Mouse (Mus musculus): Measurements from ENCODE around the gene Hibch. TPM values are rescaled to one million over a fixed set of nuclear protein-coding genes. Genes with fewer than 3 reads are reported as not detected.
"Not testable (repeated sequence)": the region's sequence is repeated elsewhere in the genome, so short reads cannot be mapped to it uniquely, and the experiment has no call there.

Gene Hibch
- 23.4 and 28.6 TPM in 2 replicates for polyA plus RNA-seq (2012; rRNA removed)

GRCm38 (mm10) chr1:52844782-52845665 is at the start of gene Hibch:
Gene Hibch (plus strand): TSS chr1:52844929.
- peak; percentile 86 for DNase-seq (ENCODE audit: low spot score)

- no peak for DNase-seq (ENCODE audit: low spot score)
Observed at GRCm38 (mm10) chr1:52795927-52796326, 48.8 kb upstream of the Hibch start.

DNA sequence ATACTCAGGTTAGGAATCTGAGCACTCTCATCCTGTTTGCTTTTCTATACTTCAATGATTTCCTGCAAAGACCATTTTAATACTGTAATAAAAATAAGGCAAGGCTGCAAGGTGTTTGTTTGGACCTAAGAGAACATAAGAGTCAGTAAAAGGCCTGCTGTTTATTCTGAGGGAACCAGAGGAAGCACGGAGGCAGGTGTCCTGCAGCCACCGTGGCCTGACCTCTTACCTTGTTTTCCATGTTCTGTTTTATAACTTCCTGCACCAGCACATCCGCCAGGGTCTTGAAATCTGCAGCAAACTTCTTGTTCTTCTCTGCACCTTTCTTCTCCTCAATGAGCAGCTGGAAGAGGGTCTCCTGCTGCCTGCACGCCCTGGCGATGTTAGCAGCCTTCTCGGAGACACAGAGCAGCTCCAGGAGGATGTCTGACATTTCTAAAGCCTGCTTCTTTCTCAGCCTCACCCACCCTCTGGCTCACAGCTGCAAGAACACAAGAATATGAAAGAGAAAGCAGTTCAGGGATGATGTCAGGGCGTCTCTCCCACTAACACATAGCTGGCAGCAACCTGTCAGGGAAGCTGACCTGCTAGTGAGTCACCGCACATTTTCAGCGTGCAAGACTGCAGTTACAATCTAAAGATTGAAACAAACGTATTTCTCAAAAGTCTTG is 45.5 kb upstream of the Hibch start:
- DNase-seq (ENCODE audit: low spot score) = no peak

DNA sequence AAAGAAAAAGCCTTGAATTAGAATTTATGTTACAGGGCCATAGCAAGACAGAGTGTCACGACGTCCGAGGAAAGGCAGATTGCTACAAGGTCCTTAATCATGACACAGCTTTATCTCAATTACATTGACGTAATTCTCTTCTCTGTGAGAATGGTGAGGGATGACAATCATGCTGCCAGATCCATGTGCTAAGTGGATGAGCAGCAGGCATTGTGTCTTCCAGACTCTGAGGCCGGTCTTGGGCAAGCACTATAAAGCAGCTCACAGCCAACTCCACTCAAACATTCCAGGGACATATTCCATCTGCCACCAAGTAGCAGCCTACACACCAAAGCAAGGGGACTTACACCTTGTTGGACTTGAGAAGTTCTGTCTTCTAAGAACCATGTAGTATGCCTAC is 45.0 kb upstream of the Hibch start:
- no peak for DNase-seq (ENCODE audit: low spot score)

GRCm38 (mm10) chr1:52800340-52800740 is 44.4 kb upstream of the Hibch start:
- no peak for DNase-seq (ENCODE audit: low spot score)

DNA sequence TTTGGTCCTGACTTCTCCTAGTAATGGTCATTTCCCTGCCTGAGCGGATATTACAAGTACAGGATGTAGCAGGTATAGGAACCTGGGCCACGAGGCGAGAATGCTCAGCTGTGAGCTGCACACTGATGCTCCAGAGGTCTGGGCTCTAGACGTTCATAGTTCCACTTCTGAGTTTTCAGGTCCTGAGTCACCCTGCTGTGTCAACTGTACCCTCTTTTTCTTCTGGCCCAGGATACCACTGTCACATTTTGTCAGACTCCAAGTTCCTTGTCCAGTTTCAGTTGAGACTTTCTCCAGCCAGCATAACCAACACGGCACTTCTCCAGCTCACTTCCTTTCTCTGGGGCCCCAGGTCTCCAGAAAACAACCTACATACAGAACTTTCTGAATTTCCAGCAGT is 43.1 kb upstream of the Hibch start:
- DNase-seq (ENCODE audit: low spot score) = no peak

DNA sequence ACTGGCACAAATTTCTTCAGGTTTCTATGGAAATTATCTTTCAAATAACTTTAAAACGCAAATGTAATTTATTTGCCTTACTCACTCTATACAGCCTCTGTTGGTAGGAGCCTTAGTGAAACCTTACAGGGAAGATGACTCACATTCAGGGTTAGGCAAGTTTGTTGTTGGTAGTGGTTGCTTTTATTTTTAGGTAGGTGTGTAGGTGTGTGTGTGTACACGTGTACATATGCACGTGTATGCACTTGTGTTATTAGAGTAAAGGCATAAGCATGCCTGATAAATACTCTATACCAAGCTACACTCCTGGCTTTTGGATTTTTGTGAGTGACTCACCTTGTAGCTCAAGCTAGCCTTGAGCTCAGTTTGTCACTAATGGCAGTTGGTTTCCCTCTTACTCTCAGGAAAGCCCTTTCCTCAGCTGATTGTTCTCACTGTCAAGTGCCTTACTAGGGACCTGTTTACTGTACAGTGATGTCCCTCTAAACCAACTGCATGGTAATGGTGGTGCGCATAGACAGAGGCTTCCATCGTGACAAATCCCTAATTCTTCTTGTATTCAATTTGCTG is 42.2 kb upstream of the Hibch start:
- DNase-seq (ENCODE audit: low spot score) = no peak

GRCm38 (mm10) chr1:52805041-52805440 is 39.7 kb upstream of the Hibch start:
- DNase-seq (ENCODE audit: low spot score) = no peak

DNA sequence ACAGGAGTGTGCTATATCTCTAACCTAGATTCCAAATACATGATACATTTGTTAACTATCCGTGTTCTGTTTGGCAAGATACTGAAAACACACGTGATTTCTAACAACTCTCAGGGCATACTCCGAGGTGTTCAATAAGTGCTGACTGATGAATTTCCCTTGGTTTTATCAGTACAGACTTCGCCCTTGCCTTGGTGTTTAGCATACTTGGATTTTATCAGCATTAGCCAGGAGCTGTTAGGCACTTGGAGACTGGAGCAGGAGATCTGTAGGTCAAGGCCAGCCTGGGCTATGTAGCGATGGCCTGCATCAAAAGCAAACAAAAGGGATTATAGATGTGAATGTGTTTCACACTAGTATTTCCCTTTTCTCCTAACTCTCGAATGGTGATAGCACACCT is 36.3 kb upstream of the Hibch start:
- DNase-seq (ENCODE audit: low spot score) = no peak

DNA sequence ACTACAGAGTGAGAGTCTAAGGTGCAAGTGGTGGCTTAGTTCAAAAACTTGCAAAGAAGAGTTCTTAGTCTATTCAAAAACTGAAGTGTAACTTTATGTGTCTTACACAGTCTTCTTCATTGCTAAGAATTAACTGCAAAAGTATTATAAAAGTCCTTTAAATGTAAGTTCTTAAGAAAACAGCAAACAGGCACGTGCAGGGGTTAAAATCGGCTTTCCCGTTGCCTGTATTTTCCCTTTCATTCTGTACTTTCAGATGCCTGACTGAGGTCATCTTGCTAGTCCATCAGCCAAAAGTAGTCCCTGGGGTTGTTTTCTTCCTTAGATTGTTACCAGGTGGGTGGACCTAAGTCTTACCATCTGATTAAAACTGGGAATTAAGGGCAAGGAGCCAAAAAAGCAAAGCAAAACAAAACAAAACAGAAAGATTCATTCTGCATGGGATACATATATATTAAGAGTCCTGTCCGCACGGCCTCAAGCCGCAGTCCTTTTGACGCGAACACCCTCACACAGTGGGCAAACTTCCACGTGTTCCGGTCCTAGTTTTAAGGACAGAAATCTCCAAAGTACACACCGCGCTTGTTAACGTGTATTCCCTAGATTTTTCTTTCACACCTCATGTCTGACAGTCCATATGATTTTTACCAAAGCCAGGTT is 28.4 kb upstream of the Hibch start:
- no peak for DNase-seq (ENCODE audit: low spot score)

DNA sequence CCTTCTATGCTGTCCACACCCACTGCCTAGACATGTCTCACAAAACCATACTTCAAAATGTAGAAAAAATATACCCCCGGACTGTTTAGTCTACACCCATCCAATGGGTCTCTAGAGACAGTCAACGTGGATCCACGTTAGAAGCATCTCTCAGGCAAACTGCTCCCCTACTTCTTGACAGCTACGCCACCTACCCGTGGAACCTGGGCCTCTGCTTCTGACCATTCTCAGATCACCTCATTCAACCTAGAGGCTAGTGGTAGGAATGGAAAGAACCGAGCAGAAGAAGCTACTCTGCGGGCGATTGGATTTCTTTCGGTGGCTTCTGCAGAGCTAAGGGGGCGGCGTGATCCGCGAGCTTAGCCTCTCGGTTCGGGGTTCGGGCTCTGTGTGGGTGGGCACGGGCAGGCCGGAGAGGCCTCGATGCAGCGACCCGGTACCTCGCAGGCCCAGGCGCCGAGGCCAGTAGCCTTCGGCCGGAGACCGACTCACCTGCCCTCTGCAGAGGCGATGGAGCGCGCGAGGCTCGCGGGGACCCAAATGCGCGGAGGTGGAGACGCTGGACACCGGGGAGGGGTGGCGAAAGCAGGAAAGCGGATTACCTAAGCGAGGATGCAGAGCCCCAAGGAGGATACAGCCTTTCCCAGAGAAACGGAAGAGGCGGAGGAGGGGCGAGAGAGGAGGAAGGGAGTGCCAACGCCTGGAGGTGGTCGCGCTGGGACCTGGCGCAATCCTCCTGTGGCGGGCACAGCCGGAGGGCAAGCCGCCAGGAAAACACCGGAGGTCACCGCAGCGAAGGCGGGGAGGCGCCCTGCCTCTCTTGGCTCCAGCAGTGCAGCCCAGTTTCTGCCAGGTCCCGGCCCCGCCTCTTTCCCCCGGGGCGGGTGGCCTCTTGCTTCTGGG is 27.6 kb upstream of the Hibch start, which contains the start of gene Inpp1:
Inpp1 (minus strand) TSS at position 779 of the 903 bp plus-strand sequence.
- DNase-seq (ENCODE audit: low spot score) = peak; percentile 72

- no peak for DNase-seq (ENCODE audit: low spot score)
Observed at GRCm38 (mm10) chr1:52817813-52818147, 26.9 kb upstream of the Hibch start.

DNA sequence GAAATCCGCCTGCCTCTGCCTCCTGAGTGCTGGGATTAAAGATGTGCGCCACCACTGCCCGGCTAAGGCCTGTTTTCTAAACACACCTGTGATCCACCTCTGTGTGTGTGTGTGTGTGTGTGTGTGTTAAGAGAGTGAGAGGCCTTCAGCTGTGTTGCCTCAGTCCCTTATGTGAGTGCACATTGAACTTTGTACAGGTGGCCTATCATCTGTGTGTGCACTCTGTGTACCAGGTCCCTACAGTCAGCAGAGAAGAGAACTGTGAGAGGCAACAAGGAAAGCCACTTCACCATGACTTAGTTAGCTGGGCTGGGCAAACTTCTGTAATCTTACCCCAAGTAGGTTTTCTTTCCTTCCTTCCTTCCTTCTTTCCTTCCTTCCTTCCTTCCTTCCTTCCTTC is 5.6 kb upstream of the Hibch start:
- no peak for DNase-seq (ENCODE audit: low spot score)

DNA sequence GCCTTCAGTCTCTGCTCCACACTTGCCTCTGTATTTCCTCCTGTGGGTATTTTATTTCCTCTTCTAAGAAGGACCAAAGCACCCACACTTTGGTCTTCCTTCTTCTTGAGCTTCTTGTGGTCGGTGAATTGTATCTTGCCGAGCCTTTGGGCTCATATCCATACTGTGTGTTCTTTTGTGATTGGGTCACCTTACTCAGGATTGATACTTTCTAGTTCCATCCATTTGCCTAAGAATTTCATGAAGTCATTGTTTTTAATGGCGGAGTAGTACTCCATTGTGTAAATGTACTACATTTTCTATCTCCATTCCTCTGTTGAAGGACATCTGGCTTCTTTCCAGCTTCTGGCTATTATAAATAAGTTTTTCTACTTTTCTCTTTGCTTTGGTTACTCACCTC is 375 bp upstream of the Hibch start:
- no peak for DNase-seq (ENCODE audit: low spot score)

DNA sequence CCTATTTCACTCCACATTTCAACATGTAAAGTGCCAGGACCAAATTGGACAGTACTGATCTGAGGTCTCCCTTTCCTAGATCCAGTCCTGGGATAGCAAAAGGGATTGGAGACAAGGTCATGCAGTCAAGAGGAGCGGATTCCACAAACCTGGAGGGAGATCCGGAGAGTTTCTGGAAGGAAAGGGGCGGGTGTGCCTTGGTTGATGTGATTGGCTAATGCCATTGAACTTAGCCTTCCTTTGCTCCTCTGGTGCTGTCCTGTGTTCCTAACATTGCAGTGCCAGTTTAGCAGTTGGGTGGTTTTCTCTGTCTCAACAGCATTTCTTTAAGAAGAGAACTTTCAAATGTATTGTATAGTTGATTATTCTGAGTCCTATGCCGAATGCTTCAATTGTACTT is 1.8 kb downstream of the Hibch start:
- DNase-seq (ENCODE audit: low spot score) = no peak

GRCm38 (mm10) chr1:52849422-52849821 is 4.7 kb downstream of the Hibch start:
- DNase-seq (ENCODE audit: low spot score) = no peak

- DNase-seq (ENCODE audit: low spot score) = not testable (repeated sequence)
Observed at GRCm38 (mm10) chr1:52854029-52854428, 9.3 kb downstream of the Hibch start.

GRCm38 (mm10) chr1:52855904-52856601 is 11.3 kb downstream of the Hibch start:
- no peak for DNase-seq (ENCODE audit: low spot score)

- no peak for DNase-seq (ENCODE audit: low spot score)
Observed at GRCm38 (mm10) chr1:52864220-52864619, 19.5 kb downstream of the Hibch start.

- DNase-seq (ENCODE audit: low spot score) = no peak
Observed at GRCm38 (mm10) chr1:52866007-52866406, 21.3 kb downstream of the Hibch start.

DNA sequence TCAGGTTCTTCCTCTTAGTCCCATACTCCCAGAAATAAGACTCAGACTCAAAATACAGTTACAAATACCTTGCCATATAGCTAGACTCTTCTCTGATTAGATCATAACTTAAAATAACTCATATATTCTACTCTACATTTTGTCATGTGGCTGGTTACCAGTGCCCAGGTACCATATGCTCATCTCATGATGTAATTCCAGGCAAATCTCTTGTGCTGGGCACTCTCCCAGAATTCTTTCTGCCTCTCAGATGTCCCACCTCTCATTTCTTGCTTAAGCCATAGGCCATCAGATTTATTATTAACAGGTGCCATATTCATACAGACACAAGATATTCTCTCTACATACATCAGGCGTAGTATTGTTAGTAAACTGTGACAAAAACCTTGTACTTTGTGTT is 23.1 kb downstream of the Hibch start:
- no peak for DNase-seq (ENCODE audit: low spot score)
